Mouse (Mus musculus): Measurements from ENCODE around the gene Hmgcr. TPM values are rescaled to one million over a fixed set of nuclear protein-coding genes. Genes with fewer than 3 reads are reported as not detected.
A peak's percentile ranks its signal among the peaks of the same experiment; 100 is the strongest.
"Not testable (repeated sequence)": the region's sequence is repeated elsewhere in the genome, so short reads cannot be mapped to it uniquely, and the experiment has no call there.

The Hmgcr gene
- polyA plus RNA-seq, 1 experiment from 2014 or later: 158 TPM

GRCm38 (mm10) chr13:96681088-96681620 is 10.4 kb upstream of the Hmgcr start:
- no peaks in the 10 kb centered on the region for H3K9me3 ChIP-seq
- no peak overlapping the region for H3K27ac ChIP-seq
- H3K4me1 ChIP-seq (replicated peaks): no peaks in the 10 kb centered on the region
- no peak overlapping the region for H3K4me2 ChIP-seq
- no peaks in the 10 kb centered on the region for H3K27me3 ChIP-seq
- no peaks in the 10 kb centered on the region for H3K36me3 ChIP-seq
- no peak for ATAC-seq (ENCODE audit: low FRiP score)
- no peak overlapping the region for H3K4me3 ChIP-seq
- no peak overlapping the region for H3K9ac ChIP-seq

DNA sequence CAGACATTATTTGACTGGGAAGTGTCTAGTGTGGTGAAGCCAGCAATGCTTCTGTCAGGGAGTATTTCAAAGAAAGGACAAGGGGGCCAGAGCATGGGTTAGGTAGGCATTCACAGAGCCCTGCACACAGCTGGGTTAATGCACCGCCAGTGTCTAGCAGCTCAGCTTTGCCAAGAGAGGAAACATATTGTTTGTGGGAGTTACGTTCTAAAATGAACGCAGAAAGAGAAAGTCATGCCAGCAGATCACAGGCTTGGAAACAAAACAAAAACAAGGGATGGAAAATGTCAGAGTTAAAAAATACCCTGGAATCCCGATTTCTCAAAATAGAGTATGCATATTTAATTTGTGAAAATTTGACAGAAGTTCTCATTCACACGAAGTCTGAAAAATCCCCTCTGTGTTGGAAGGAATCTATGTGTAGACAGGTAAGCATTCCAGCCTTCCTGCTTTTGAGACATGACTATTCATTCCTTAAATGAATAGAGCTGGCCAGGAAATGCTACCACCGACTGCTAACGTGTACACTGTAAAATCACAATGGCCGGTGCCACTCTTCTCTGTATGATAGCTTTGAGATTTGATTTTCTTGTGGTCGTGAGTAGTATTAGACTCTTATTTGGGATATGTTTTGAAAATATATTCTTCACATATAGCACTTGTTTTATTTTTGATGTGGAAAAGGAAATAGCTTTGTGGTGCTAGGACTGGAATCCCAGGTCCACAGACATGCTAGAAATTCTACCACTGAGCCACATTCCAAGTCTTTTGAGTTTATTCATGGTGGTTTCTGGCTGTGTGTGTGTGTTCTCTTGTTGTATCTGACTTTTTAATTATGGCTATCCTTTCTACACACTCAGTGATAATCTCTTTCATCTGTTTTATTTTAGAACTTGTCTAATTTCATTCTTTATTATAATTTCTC is 9.7 kb upstream of the Hmgcr start:
- Histone ChIP-seq H3K4me3 (no peak overlapping the region), H3K27ac (no peak overlapping the region), H3K4me1 (replicated peaks) (no peaks in the 10 kb centered on the region), H3K4me2 (no peak overlapping the region), H3K36me3 (no peaks in the 10 kb centered on the region), H3K9ac (no peak overlapping the region), H3K27me3 (no peaks in the 10 kb centered on the region), H3K9me3 (no peaks in the 10 kb centered on the region)
- ATAC-seq (ENCODE audit: low FRiP score): no peak
- WGBS: 86% methylated on average over 9 of the region's 9 CpGs

DNA sequence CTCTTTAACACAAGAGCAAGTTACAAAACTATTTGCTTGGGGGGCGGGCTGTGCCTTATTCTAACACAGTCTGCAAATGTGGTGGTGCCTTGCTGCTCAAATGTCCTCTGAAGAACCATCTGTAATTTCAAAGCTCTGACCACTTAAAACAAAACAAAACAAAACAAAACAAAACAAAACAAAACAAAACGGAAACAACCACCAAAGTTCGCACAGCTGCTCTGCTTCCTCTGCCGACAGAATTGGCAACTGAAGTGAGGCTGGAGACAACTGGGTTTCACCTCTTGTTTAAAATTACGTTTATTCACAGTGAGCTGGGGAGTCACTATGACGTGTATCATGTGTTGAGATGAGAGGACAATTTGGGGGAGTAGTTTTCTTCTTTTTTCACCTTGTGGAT is 7.9 kb upstream of the Hmgcr start:
- Histone ChIP-seq H3K4me1 (replicated peaks) (no peaks in the 10 kb centered on the region), H3K9me3 (no peaks in the 10 kb centered on the region), H3K4me3 (no peak overlapping the region), H3K27me3 (no peaks in the 10 kb centered on the region), H3K9ac (no peak overlapping the region), H3K27ac (no peak overlapping the region), H3K36me3 (no peaks in the 10 kb centered on the region), H3K4me2 (no peak overlapping the region)
- WGBS: 84% methylated on average over 6 of the region's 6 CpGs
- no peak for ATAC-seq (ENCODE audit: low FRiP score)

- Histone ChIP-seq H3K9me3 (no peaks in the 10 kb centered on the region), H3K4me3 (no peak overlapping the region), H3K36me3 (no peaks in the 10 kb centered on the region), H3K4me2 (no peak overlapping the region), H3K27me3 (no peaks in the 10 kb centered on the region), H3K9ac (no peak overlapping the region), H3K4me1 (replicated peaks) (no peaks in the 10 kb centered on the region), H3K27ac (no peak overlapping the region)
- WGBS: 76% methylated on average over 1 of the region's 1 CpGs
- no peak for ATAC-seq (ENCODE audit: low FRiP score)
These were observed 6.3 kb upstream of the Hmgcr start for GRCm38 (mm10) chr13:96677071-96677470.

DNA sequence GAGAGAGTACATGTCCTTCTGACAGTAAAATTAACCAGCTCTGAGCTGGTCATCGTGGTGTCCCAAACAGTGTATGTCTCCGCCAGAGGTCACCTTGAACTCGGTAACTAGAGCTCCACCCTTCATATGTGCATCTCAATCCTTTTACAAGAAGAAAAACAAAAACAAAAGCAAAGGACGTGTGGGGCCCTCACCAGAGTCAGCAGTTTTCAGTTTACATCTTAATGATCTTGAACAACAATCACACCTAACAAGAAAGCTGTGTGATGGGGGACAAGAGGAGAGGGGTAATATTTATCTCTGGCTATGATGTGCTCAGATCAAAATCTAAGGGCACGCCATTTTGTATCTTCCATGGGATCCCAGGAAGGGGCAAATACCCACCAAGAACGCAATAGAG is 5.0 kb upstream of the Hmgcr start:
- no peak for ATAC-seq (ENCODE audit: low FRiP score)
- no peak overlapping the region for H3K4me3 ChIP-seq
- no peaks in the 10 kb centered on the region for H3K9me3 ChIP-seq
- no peak overlapping the region for H3K4me2 ChIP-seq
- no peaks in the 10 kb centered on the region for H3K27me3 ChIP-seq
- peaks cover 7% of the 10 kb centered on the region for H3K4me1 ChIP-seq (replicated peaks)
- H3K9ac ChIP-seq: no peak overlapping the region
- WGBS: 82% methylated on average over 6 of the region's 6 CpGs
- H3K36me3 ChIP-seq: no peaks in the 10 kb centered on the region
- no peak overlapping the region for H3K27ac ChIP-seq

DNA sequence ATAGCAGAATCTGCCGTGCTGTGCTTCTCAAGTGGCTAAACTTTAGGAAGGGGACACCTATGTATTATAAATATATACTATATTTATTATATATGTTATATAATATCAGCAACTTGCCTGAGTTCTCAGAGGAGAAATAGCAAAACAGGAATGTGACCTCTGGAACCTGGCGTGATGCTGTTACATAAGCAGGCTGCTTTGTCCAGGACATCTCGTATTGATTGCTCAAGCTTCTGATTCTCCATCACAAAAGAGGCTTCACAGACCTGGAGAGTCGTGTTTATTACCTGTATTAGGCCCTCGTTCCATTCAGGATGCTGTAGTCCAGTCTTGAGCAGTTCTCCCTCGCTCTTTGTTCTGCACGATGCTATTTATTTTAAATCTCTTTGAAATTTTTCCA is 3.1 kb upstream of the Hmgcr start:
- Histone ChIP-seq H3K27me3 (no peaks in the 10 kb centered on the region), H3K9me3 (no peaks in the 10 kb centered on the region), H3K4me1 (replicated peaks) (peaks cover 14% of the 10 kb centered on the region), H3K4me2 (no peak overlapping the region), H3K9ac (no peak overlapping the region), H3K36me3 (no peaks in the 10 kb centered on the region), H3K4me3 (no peak overlapping the region), H3K27ac (no peak overlapping the region)
- 82% methylated on average over 7 of the region's 7 CpGs for WGBS
- no peak for ATAC-seq (ENCODE audit: low FRiP score)

DNA sequence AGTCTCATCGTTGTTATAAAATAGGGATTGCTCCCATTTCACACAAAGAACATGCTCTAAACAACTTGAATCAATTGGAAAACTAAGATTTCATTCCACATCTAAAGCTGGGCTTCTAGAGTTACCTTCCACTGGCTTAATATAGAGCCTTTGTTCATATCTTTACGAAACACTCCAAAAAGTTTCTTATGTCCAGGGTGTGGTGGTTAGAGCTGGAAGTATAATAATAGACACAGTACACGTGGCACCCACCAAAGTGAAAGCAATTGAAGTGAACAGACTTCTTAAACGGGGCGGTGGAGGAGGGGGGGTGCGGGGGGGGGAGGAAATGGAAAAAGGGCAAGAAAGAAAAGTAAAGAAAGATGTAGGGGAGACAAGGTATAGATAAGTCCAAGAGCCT is 1.5 kb upstream of the Hmgcr start:
- ATAC-seq (ENCODE audit: low FRiP score): no peak
- Histone ChIP-seq H3K4me3 (no peak overlapping the region), H3K9me3 (no peaks in the 10 kb centered on the region), H3K4me2 (no peak overlapping the region), H3K27me3 (no peaks in the 10 kb centered on the region), H3K36me3 (no peaks in the 10 kb centered on the region), H3K27ac (no peak overlapping the region), H3K4me1 (replicated peaks) (peaks cover 29% of the 10 kb centered on the region), H3K9ac (no peak overlapping the region)
- 85% methylated on average over 6 of the region's 6 CpGs for WGBS

GRCm38 (mm10) chr13:96671906-96672234 is 1.1 kb upstream of the Hmgcr start:
- Histone ChIP-seq H3K36me3 (no peaks in the 10 kb centered on the region), H3K9ac (no peak overlapping the region), H3K27ac (peak overlapping the region; percentile 92), H3K4me3 (no peak overlapping the region), H3K4me1 (replicated peaks) (peaks cover 33% of the 10 kb centered on the region), H3K27me3 (no peaks in the 10 kb centered on the region), H3K9me3 (no peaks in the 10 kb centered on the region), H3K4me2 (no peak overlapping the region)
- no peak for ATAC-seq (ENCODE audit: low FRiP score)
- WGBS: 90% methylated on average over 5 of the region's 5 CpGs

GRCm38 (mm10) chr13:96671078-96671905 is 556 bp upstream of the Hmgcr start:
- no peaks in the 10 kb centered on the region for H3K9me3 ChIP-seq
- H3K9ac ChIP-seq: peak overlapping the region; percentile 61
- H3K27ac ChIP-seq: peak overlapping the region; percentile 92
- no peaks in the 10 kb centered on the region for H3K27me3 ChIP-seq
- peaks cover 39% of the 10 kb centered on the region for H3K4me1 ChIP-seq (replicated peaks)
- ATAC-seq (ENCODE audit: low FRiP score): no peak; the same call in 1 of the 2 replicates
- H3K36me3 ChIP-seq: no peaks in the 10 kb centered on the region
- H3K4me2 ChIP-seq: peak overlapping the region; percentile 58
- peak overlapping the region; percentile 98 for H3K4me3 ChIP-seq
- 13% methylated on average over 31 of the region's 31 CpGs for WGBS

DNA sequence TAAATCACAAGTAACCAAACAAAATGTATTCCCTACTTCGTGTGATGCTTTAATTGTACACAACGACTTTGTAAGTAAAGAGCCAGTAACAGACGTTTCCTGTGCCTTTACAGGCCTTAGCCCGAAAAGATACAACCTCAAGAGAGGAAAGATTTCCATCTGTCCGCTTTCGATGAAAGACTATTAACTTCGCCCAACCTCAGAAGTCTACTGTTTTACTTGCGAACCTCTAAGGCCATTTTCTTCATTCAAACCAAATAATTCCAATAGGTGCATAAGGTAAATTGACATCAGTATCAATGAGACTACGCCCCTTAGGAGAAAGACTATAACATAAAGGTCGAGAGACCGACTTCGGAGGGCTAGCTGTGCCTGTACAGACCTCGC is 724 bp downstream of the Hmgcr start:
- peaks cover 43% of the 10 kb centered on the region for H3K4me1 ChIP-seq (replicated peaks)
- peak overlapping the region; percentile 89 for H3K4me2 ChIP-seq
- peak overlapping the region; percentile 99 for H3K27ac ChIP-seq
- WGBS: 4% methylated on average over 13 of the region's 13 CpGs
- peak overlapping the region; percentile 98 for H3K4me3 ChIP-seq
- H3K9me3 ChIP-seq: no peaks in the 10 kb centered on the region
- H3K9ac ChIP-seq: peak overlapping the region; percentile 99
- no peak for ATAC-seq (ENCODE audit: low FRiP score)
- H3K36me3 ChIP-seq: peaks cover 11% of the 10 kb centered on the region
- no peaks in the 10 kb centered on the region for H3K27me3 ChIP-seq

DNA sequence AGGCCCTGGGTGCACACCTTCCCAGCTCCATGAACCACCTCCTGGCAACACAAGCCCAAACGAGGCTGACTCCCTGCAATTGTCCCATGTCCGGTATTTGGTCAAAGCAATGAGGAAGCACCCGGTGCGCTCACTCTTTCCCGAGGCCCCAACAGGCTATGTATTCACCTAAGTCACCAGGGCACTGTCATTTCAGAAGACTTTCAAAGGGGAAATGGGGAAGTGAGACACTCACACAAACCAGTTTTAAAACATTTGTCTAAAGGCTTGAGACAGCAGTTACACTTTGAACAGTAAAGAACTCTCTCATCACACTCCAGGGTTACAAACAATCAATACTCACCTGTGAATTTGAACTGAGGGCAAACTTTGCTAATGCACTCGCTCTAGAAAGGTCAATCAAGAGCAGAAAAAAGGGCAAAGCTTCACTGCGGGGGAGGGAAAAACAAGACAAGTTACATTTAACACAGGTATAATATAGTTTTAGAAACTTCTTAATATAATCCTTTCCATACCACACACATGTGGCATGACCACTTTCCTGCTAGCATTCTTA is 6.2 kb downstream of the Hmgcr start:
- Histone ChIP-seq H3K27me3 (no peaks in the 10 kb centered on the region), H3K4me1 (replicated peaks) (peaks cover 48% of the 10 kb centered on the region), H3K9me3 (no peaks in the 10 kb centered on the region), H3K9ac (no peak overlapping the region), H3K27ac (no peak overlapping the region), H3K4me3 (no peak overlapping the region), H3K4me2 (no peak overlapping the region), H3K36me3 (peaks cover 63% of the 10 kb centered on the region)
- no peak for ATAC-seq (ENCODE audit: low FRiP score)
- 93% methylated on average over 7 of the region's 7 CpGs for WGBS

GRCm38 (mm10) chr13:96663120-96663519 is 7.6 kb downstream of the Hmgcr start:
- H3K4me3 ChIP-seq; H3K27ac ChIP-seq; ATAC-seq (ENCODE audit: low FRiP score); H3K4me2 ChIP-seq; H3K9ac ChIP-seq; H3K9me3 ChIP-seq; H3K27me3 ChIP-seq: not testable (repeated sequence)
- WGBS: 96% methylated on average over 4 of the region's 4 CpGs
- H3K36me3 ChIP-seq: peaks cover 76% of the 10 kb centered on the region
- peaks cover 34% of the 10 kb centered on the region for H3K4me1 ChIP-seq (replicated peaks)

Data from hindbrain, embryonic 13.5 days (tissue).